ENCODE assay signal across 7 mouse cellular contexts in the genomic region with DNA sequence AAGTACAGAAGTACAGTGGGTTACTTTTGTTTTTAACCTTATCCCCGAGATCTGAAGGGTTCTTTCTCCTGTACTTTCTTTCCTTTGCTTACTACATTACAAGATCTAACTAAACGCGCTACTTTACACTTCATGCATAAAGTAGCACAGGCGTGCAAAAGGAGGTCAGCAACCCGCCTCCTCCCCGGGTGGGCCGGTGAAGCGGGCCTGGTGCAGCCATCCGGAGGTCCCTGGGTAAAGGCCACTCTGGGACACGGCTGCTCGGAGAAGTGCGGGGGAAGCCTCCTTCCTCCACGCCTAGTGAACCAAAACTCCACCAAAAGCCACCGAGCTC. TPM values are rescaled to one million over a fixed set of nuclear protein-coding genes. Genes with fewer than 3 reads are reported as not detected.
A peak's percentile ranks its signal among the peaks of the same experiment; 100 is the strongest.
DNase-seq lines count a peak whose midpoint lies in the region; ATAC-seq and TF ChIP-seq lines count a peak whose summit lies in the region.

No protein-coding gene starts in this region.

- no peak for TF ChIP-seq POLR2A in embryonic fibroblast, embryonic 13.5 days (IDR thresholded peaks at IDR 0.05; ENCODE audit: low read depth, low read length)
- TF ChIP-seq POLR2A in small intestine, adult 2 months (IDR thresholded peaks at IDR 0.05; ENCODE audit: low read depth, low read length), result no peak

- WGBS in lung, embryonic 16.5 days, result under 1% methylated on average over 14 of the region's 14 CpGs
- WGBS in limb, embryonic 11.5 days, result under 1% methylated on average over 14 of the region's 14 CpGs
- WGBS in small intestine, adult 2 months, result under 1% methylated on average over 14 of the region's 14 CpGs

- H3K9ac ChIP-seq in lung, embryonic 16.5 days (ENCODE audit: low read length), result peak overlapping the region; percentile 97
- peak overlapping the region; percentile 92 for H3K9ac ChIP-seq in limb, embryonic 11.5 days (ENCODE audit: low read length)

- no peak for DNase-seq in lung, postnatal 25 days (ENCODE audit: low spot score)
- no peak for DNase-seq in limb, embryonic 11.5 days (ENCODE audit: low spot score)
- no peak for DNase-seq in gastrocnemius, adult 18-20 months (ENCODE audit: low spot score)
- no peak for DNase-seq in kidney, postnatal 14 days

- ATAC-seq in lung, embryonic 16.5 days (ENCODE audit: low read depth), result peak; percentile 81; the same call in 1 of the 2 replicates
- ATAC-seq in limb, embryonic 11.5 days (ENCODE audit: insufficient number of reproducible peaks, low FRiP score, low TSS enrichment, low read depth), result no peak; the same call in 1 of the 2 replicates

- H3K27ac ChIP-seq in lung, embryonic 16.5 days (ENCODE audit: low read length), result peak overlapping the region; percentile 97
- H3K27ac ChIP-seq in embryonic fibroblast, embryonic 13.5 days (ENCODE audit: insufficient read depth, low read length), result peak overlapping the region; percentile 95
- peak overlapping the region; percentile 86 for H3K27ac ChIP-seq in limb, embryonic 11.5 days (replicated peaks; ENCODE audit: low read depth, low read length)
- H3K27ac ChIP-seq in small intestine, adult 2 months (ENCODE audit: insufficient read depth, low read depth, low read length), result peak overlapping the region; percentile 77

- H3K36me3 ChIP-seq in lung, embryonic 16.5 days (ENCODE audit: control insufficient read depth, insufficient read depth, low read length), result no peaks in the 10 kb centered on the region
- H3K36me3 ChIP-seq in limb, embryonic 11.5 days (ENCODE audit: control insufficient read depth, insufficient read depth, low read length), result no peaks in the 10 kb centered on the region
- no peaks in the 10 kb centered on the region for H3K36me3 ChIP-seq in small intestine, adult 2 months (ENCODE audit: control insufficient read depth, insufficient read depth, low read length)

- peak overlapping the region; percentile 89 for H3K4me3 ChIP-seq in lung, embryonic 16.5 days (ENCODE audit: low read length)
- H3K4me3 ChIP-seq in embryonic fibroblast, embryonic 13.5 days (ENCODE audit: insufficient read depth, low read length), result peak overlapping the region; percentile 67
- H3K4me3 ChIP-seq in limb, embryonic 11.5 days (ENCODE audit: low read depth, low read length), result peak overlapping the region; percentile 79
- peak overlapping the region; percentile 89 for H3K4me3 ChIP-seq in small intestine, adult 2 months (ENCODE audit: low read depth, low read length)

- H3K4me1 ChIP-seq in lung, embryonic 16.5 days (replicated peaks; ENCODE audit: control insufficient read depth, insufficient read depth, low read length), result 0 out of 2 replicates have a peak, but pooled peaks cover 6% of the 10 kb centered on the region
- no peaks in the 10 kb centered on the region for H3K4me1 ChIP-seq in embryonic fibroblast, embryonic 13.5 days (ENCODE audit: control insufficient read depth, insufficient read depth, low read length)
- no peaks in the 10 kb centered on the region for H3K4me1 ChIP-seq in limb, embryonic 11.5 days (ENCODE audit: control insufficient read depth, insufficient read depth, low read length)
- H3K4me1 ChIP-seq in small intestine, adult 2 months (ENCODE audit: control insufficient read depth, insufficient read depth, insufficient read length, low read length), result peaks cover 2% of the 10 kb centered on the region; the same call in 1 of the 2 replicates

- TF ChIP-seq CTCF in embryonic fibroblast, embryonic 13.5 days (IDR thresholded peaks at IDR 0.05; ENCODE audit: borderline replicate concordance, insufficient read depth, low read length), result no peak
- no peak for TF ChIP-seq CTCF in small intestine, adult 2 months (IDR thresholded peaks at IDR 0.05; ENCODE audit: extremely low read depth, insufficient read length, insufficient replicate concordance, low read depth, low read length)

- no peaks in the 10 kb centered on the region for H3K9me3 ChIP-seq in lung, embryonic 16.5 days (ENCODE audit: control insufficient read depth, low read length)
- no peaks in the 10 kb centered on the region for H3K9me3 ChIP-seq in limb, embryonic 11.5 days (ENCODE audit: control insufficient read depth, low read length)

- H3K4me2 ChIP-seq in lung, embryonic 16.5 days (ENCODE audit: low read depth, low read length), result peak overlapping the region; percentile 78
- peak overlapping the region; percentile 61 for H3K4me2 ChIP-seq in limb, embryonic 11.5 days (ENCODE audit: low read depth, severe bottlenecking)

- H3K27me3 ChIP-seq in lung, embryonic 16.5 days (ENCODE audit: control insufficient read depth, insufficient read depth, low read depth, low read length), result no peaks in the 10 kb centered on the region
- no peaks in the 10 kb centered on the region for H3K27me3 ChIP-seq in limb, embryonic 11.5 days (ENCODE audit: control insufficient read depth, insufficient read depth, low read length)
- H3K27me3 ChIP-seq in small intestine, adult 2 months (ENCODE audit: control insufficient read depth, insufficient read depth, low read length), result no peaks in the 10 kb centered on the region

RNA-seq across cellular contexts. Expression of gene Ptar1, which starts 0.3 kb away (rescaled TPM):
- 4.8 and 6.2 TPM in 2 replicates for polyA plus RNA-seq in lung, embryonic 16.5 days (2015; fragmentation: Nextera tagmentation; extraction: Ambion mirVana)
- 26.9 and 36.1 TPM in 2 replicates for polyA plus RNA-seq in embryonic fibroblast, embryonic 13.5 days (2011; ENCODE audit: insufficient read length, low read depth, missing spikeins)
- 7.3 and 7.9 TPM in 2 replicates for polyA plus RNA-seq in limb, embryonic 11.5 days (2014; fragmentation: Nextera tagmentation; extraction: Ambion mirVana)
- 0.27 and 0.79 TPM in 2 replicates for polyA plus RNA-seq in small intestine, adult 2 months (2012; rRNA removed)
- 10 to 100 TPM; 18.2 to 18.8 TPM for total RNA-seq in gastrocnemius, adult 18-20 months (2021)

RNA-seq across cellular contexts. Expression of gene 1700028P14Rik, which starts 34.3 kb away (rescaled TPM):
- polyA plus RNA-seq in lung, embryonic 16.5 days (2015; fragmentation: Nextera tagmentation; extraction: Ambion mirVana), result 2.3 and 3.2 TPM in 2 replicates
- not detected in 2 replicates for polyA plus RNA-seq in embryonic fibroblast, embryonic 13.5 days (2011; ENCODE audit: insufficient read length, low read depth, missing spikeins)
- not detected in 2 replicates for polyA plus RNA-seq in limb, embryonic 11.5 days (2014; fragmentation: Nextera tagmentation; extraction: Ambion mirVana)
- not detected in 2 replicates for polyA plus RNA-seq in small intestine, adult 2 months (2012; rRNA removed)
- not detected for total RNA-seq in gastrocnemius, adult 18-20 months (2021)
